Mouse (Mus musculus) embryonic fibroblast, embryonic 13.5 days (primary cell): ENCODE data around the gene Sp6.

Experiments
- CTCF ChIP-seq: IDR thresholded peaks from 2 replicates; pipeline ENCODE4 v1.5.1; 2011; ENCODE audit warnings: mild to moderate bottlenecking, control low read depth, low read length, moderate library complexity, borderline replicate concordance; ENCODE audit not compliant: insufficient read depth
- POLR2A ChIP-seq: IDR thresholded peaks from 2 replicates; pipeline ENCODE4 v1.6.1; 2011; ENCODE audit warnings: low read depth, mild to moderate bottlenecking, control low read depth, low read length, moderate library complexity

GRCm38 (mm10) chr11:97066656-97067360 is 53.6 kb downstream of the Sp6 start:
- TF ChIP-seq CTCF (no peak), POLR2A (no peak)
